Mouse (Mus musculus) MEL (cell line): Measurements from ENCODE around the gene Mrps18b. TPM values are rescaled to one million over a fixed set of nuclear protein-coding genes. Genes with fewer than 3 reads are reported as not detected.

ENCODE experiments used
- DNase-seq: peaks from one replicate; pipeline ENCODE4 v3.0.0; 2011; ENCODE audit warnings: low read depth, low spot score
- H3K27ac ChIP-seq: 2 replicates; pipeline ENCODE4 v1.5.1; 2012; ENCODE audit warnings: low read depth, mild to moderate bottlenecking, control low read depth, low read length, moderate library complexity; ENCODE audit not compliant: control insufficient read depth
- H3K27me3 ChIP-seq, 2 experiments: fragments of 150-350 bp in 1 of 2; sonication (generic) in 1 of 2; 2 replicates each; pipeline ENCODE4 v1.6.1; 2012; ENCODE audit warnings: low read length in 2 of 2, mild to moderate bottlenecking in 2 of 2, improper control_type of control experiment in 1 of 2, moderate library complexity in 1 of 2; ENCODE audit not compliant: insufficient read depth in 2 of 2, control insufficient read depth in 1 of 2
- H3K36me3 ChIP-seq, 2 experiments: 2 replicates each; pipeline ENCODE4 v1.6.1; 2012 to 2014; ENCODE audit warnings: low read length in 2 of 2, improper control_type of control experiment in 1 of 2, inconsistent platforms in 1 of 2, mild to moderate bottlenecking in 1 of 2; ENCODE audit not compliant: insufficient read depth in 2 of 2, control insufficient read depth in 1 of 2
- H3K4me1 ChIP-seq, 2 experiments: fragments of 150-350 bp in 1 of 2; sonication (generic) in 1 of 2; 2 replicates each; pipeline ENCODE4 v1.6.1; 2012; ENCODE audit warnings: low read length in 2 of 2, improper control_type of control experiment in 1 of 2, mild to moderate bottlenecking in 1 of 2; ENCODE audit not compliant: insufficient read depth in 2 of 2, control insufficient read depth in 1 of 2
- H3K4me3 ChIP-seq, 2 experiments: fragments of 150-350 bp in 1 of 2; sonication (generic) in 1 of 2; 2 replicates each; pipeline ENCODE4 v1.5.1; 2012; ENCODE audit warnings: low read depth in 2 of 2, low read length in 2 of 2, mild to moderate bottlenecking in 2 of 2, moderate library complexity in 2 of 2, control low read depth in 1 of 2, improper control_type of control experiment in 1 of 2; ENCODE audit not compliant: control insufficient read depth in 1 of 2, insufficient read depth in 1 of 2
- H3K79me2 ChIP-seq: 2 replicates; pipeline ENCODE4 v1.6.1; 2012; ENCODE audit warnings: mild to moderate bottlenecking, low read length, moderate library complexity; ENCODE audit not compliant: control insufficient read depth, poor library complexity, insufficient read depth
- H3K9ac ChIP-seq: 2 replicates; pipeline ENCODE4 v1.6.1; 2012; ENCODE audit warnings: low read depth, mild to moderate bottlenecking, control low read depth, low read length, moderate library complexity; ENCODE audit not compliant: control insufficient read depth, poor library complexity, severe bottlenecking
- H3K9me3 ChIP-seq: fragments of 150-350 bp; sonication (generic); replicated peaks from 2 replicates; pipeline ENCODE4 v1.6.1; 2012; ENCODE audit warnings: mild to moderate bottlenecking, low read length, improper control_type of control experiment, moderate library complexity; ENCODE audit not compliant: insufficient read depth
- BHLHE40 ChIP-seq: IDR thresholded peaks from 2 replicates; pipeline ENCODE4 v1.6.1; 2012; ENCODE audit warnings: low read depth, mild to moderate bottlenecking, inconsistent platforms, low read length, improper control_type of control experiment, borderline replicate concordance
- CHD1 ChIP-seq: IDR thresholded peaks from 2 replicates; pipeline ENCODE4 v1.6.1; 2012; ENCODE audit warnings: low read depth, mild to moderate bottlenecking, inconsistent platforms, low read length, improper control_type of control experiment
- CTCF ChIP-seq, 3 experiments: IDR thresholded peaks in 2 of 3; conservative IDR thresholded peaks in 1 of 3; 2 replicates each; pipeline ENCODE4 v1.5.1; 2011 to 2012; ENCODE audit warnings: low read length in 3 of 3, low read depth in 2 of 3, mild to moderate bottlenecking in 2 of 3, improper control_type of control experiment in 1 of 3, inconsistent platforms in 1 of 3, mixed read lengths in 1 of 3, moderate library complexity in 1 of 3; ENCODE audit not compliant: control insufficient read depth in 1 of 3, insufficient read depth in 1 of 3, poor library complexity in 1 of 3, severe bottlenecking in 1 of 3
- ELF1 ChIP-seq: IDR thresholded peaks from 2 replicates; pipeline ENCODE4 v1.6.1; 2014; ENCODE audit warnings: low read depth, mild to moderate bottlenecking, inconsistent platforms, low read length, improper control_type of control experiment, moderate library complexity
- ETS1 ChIP-seq: IDR thresholded peaks from 2 replicates; pipeline ENCODE4 v1.6.1; 2012; ENCODE audit warnings: low read depth, mild to moderate bottlenecking, inconsistent platforms, low read length, improper control_type of control experiment, moderate library complexity
- GATA1 ChIP-seq: IDR thresholded peaks from 2 replicates; pipeline ENCODE4 v1.6.1; 2011; ENCODE audit warnings: low read depth, low read length, improper control_type of control experiment
- HCFC1 ChIP-seq: IDR thresholded peaks from 2 replicates; pipeline ENCODE4 v1.6.1; 2012; ENCODE audit warnings: low read depth, mild to moderate bottlenecking, inconsistent platforms, low read length, improper control_type of control experiment, moderate library complexity
- JUND ChIP-seq: IDR thresholded peaks from 2 replicates; pipeline ENCODE4 v1.6.1; 2011; ENCODE audit warnings: low read depth, mild to moderate bottlenecking, improper control_type of control experiment, low read length
- KAT2A ChIP-seq: conservative IDR thresholded peaks from 2 replicates; pipeline ENCODE4 v1.6.1; 2012; ENCODE audit warnings: low read depth, low read length, improper control_type of control experiment, inconsistent platforms
- MEF2A ChIP-seq: IDR thresholded peaks from 2 replicates; pipeline ENCODE4 v1.6.1; 2014; ENCODE audit warnings: low read depth, mild to moderate bottlenecking, inconsistent platforms, low read length, improper control_type of control experiment; ENCODE audit not compliant: poor library complexity, insufficient replicate concordance, severe bottlenecking; ENCODE audit errors: extremely low read depth
- MXI1 ChIP-seq: IDR thresholded peaks from 2 replicates; pipeline ENCODE4 v1.6.1; 2011; ENCODE audit warnings: mild to moderate bottlenecking, low read depth, low read length, improper control_type of control experiment
- MYB ChIP-seq: IDR thresholded peaks from 2 replicates; pipeline ENCODE4 v1.6.1; 2011; ENCODE audit warnings: mild to moderate bottlenecking, low read depth, low read length, improper control_type of control experiment
- NELFE ChIP-seq: IDR thresholded peaks from 2 replicates; pipeline ENCODE4 v1.6.1; 2011; ENCODE audit warnings: low read depth, low read length, improper control_type of control experiment
- NRF1 ChIP-seq: IDR thresholded peaks from 2 replicates; pipeline ENCODE4 v1.6.1; 2014; ENCODE audit warnings: low read depth, mild to moderate bottlenecking, inconsistent platforms, low read length, improper control_type of control experiment, moderate library complexity; ENCODE audit not compliant: poor library complexity, insufficient read depth, severe bottlenecking
- POLR2A ChIP-seq, 2 experiments: IDR thresholded peaks; 2 replicates each; pipeline ENCODE4 v1.6.1; 2011 to 2012; ENCODE audit warnings: low read length in 2 of 2, mild to moderate bottlenecking in 2 of 2, control low read depth in 1 of 2, improper control_type of control experiment in 1 of 2, low read depth in 1 of 2, moderate library complexity in 1 of 2; ENCODE audit not compliant: control insufficient read depth in 1 of 2, insufficient read depth in 1 of 2, poor library complexity in 1 of 2
- POLR2AphosphoS5 ChIP-seq: IDR thresholded peaks from 2 replicates; pipeline ENCODE4 v1.6.1; 2012; ENCODE audit warnings: low read depth, borderline replicate concordance, mild to moderate bottlenecking, inconsistent platforms, low read length, moderate library complexity, mixed read lengths
- RAD21 ChIP-seq: IDR thresholded peaks from 2 replicates; pipeline ENCODE4 v1.6.1; 2011; ENCODE audit warnings: mild to moderate bottlenecking, low read depth, low read length, improper control_type of control experiment
- RCOR1 ChIP-seq: IDR thresholded peaks from 2 replicates; pipeline ENCODE4 v1.6.1; 2012; ENCODE audit warnings: low read depth, mild to moderate bottlenecking, inconsistent platforms, low read length, improper control_type of control experiment
- SIN3A ChIP-seq: IDR thresholded peaks from 2 replicates; pipeline ENCODE4 v1.6.1; 2012; ENCODE audit warnings: low read length, improper control_type of control experiment, inconsistent platforms
- TAL1 ChIP-seq: IDR thresholded peaks from 2 replicates; pipeline ENCODE4 v1.6.1; 2012; ENCODE audit warnings: mild to moderate bottlenecking, inconsistent platforms, low read length, moderate library complexity, mixed read lengths
- TBP ChIP-seq: IDR thresholded peaks from 2 replicates; pipeline ENCODE4 v1.8.0; 2011; ENCODE audit warnings: low read depth, low read length, improper control_type of control experiment
- UBTF ChIP-seq: IDR thresholded peaks from 2 replicates; pipeline ENCODE4 v1.6.1; 2012; ENCODE audit warnings: low read depth, mild to moderate bottlenecking, inconsistent platforms, low read length, improper control_type of control experiment, moderate library complexity, borderline replicate concordance; ENCODE audit not compliant: insufficient read depth
- USF2 ChIP-seq, 2 experiments: IDR thresholded peaks; 2 replicates each; pipeline ENCODE4 v1.6.1; 2011 to 2012; ENCODE audit warnings: improper control_type of control experiment in 2 of 2, low read length in 2 of 2, borderline replicate concordance in 1 of 2, inconsistent platforms in 1 of 2, low read depth in 1 of 2, mild to moderate bottlenecking in 1 of 2; ENCODE audit not compliant: insufficient read depth in 1 of 2
- ZC3H11A ChIP-seq: IDR thresholded peaks from 2 replicates; pipeline ENCODE4 v1.6.1; 2012; ENCODE audit warnings: low read depth, mild to moderate bottlenecking, inconsistent platforms, low read length, improper control_type of control experiment
- ZKSCAN1 ChIP-seq: IDR thresholded peaks from 2 replicates; pipeline ENCODE4 v1.6.1; 2012; ENCODE audit warnings: low read depth, mild to moderate bottlenecking, inconsistent platforms, low read length, improper control_type of control experiment, moderate library complexity
- ZMIZ1 ChIP-seq: IDR thresholded peaks from 2 replicates; pipeline ENCODE4 v1.6.1; 2012; ENCODE audit warnings: low read depth, mild to moderate bottlenecking, inconsistent platforms, low read length, improper control_type of control experiment, moderate library complexity
- ZNF384 ChIP-seq: IDR thresholded peaks from 2 replicates; pipeline ENCODE4 v1.6.1; 2012; ENCODE audit warnings: low read depth, mild to moderate bottlenecking, inconsistent platforms, low read length, improper control_type of control experiment
- polyA plus RNA-seq, 2 experiments: library from polyadenylated mRNA; stranded (reverse) in 1 of 2; unstranded in 1 of 2; fragments of >175 nt in 1 of 2; fragments of >200 nt in 1 of 2; gene quantifications; 2 replicates each; pipeline versions ENCODE4 v1.2.1 to v1.2.4; 2012; ENCODE audit warnings: low replicate concordance in 2 of 2, low read depth in 1 of 2; ENCODE audit not compliant: insufficient read length in 2 of 2, insufficient read depth in 1 of 2, missing spikeins in 1 of 2
- total RNA-seq: library from RNA; depleted of rRNA; stranded (reverse); fragments of 300-350 nt; gene quantifications from 2 replicates; pipeline ENCODE4 v1.2.3, GENCODE M21; 2012

The Mrps18b gene
- total and polyA plus RNA-seq, 3 experiments: 179 to 239 TPM; not detected in 1

DNA sequence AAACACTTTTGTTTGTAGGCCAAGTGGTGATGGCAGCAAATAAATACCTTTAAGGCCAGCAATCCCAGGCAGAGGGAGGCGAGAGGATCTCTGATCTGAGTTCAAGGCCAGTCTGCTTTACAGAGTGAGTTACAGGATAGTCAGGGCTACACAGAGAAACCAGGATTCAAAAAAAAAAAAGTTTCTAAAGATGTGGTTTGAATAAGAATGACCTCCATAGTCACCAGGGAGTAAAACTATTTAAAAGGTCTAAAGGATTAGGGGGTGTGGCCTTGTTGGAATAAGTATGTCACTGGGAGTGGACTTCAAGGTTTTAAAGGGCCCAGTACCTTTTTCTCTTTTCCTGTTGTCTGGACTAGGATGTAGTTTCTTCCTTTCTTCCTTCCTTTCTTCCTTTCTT, 23.8 kb upstream of the Mrps18b start:
- Histone ChIP-seq H3K36me3 (no peaks in the 10 kb centered on the region), H3K27me3 (no peaks in the 10 kb centered on the region), H3K9ac (no peak overlapping the region), H3K4me1 (no peaks in the 10 kb centered on the region), H3K4me3 (no peak overlapping the region), H3K79me2 (no peaks in the 10 kb centered on the region), H3K9me3 (no peaks in the 10 kb centered on the region), H3K27ac (no peak overlapping the region)
- DNase-seq: no peak
- TF ChIP-seq CTCF (IDR thresholded peaks at IDR 0.05 in 2 of 3, conservative IDR thresholded peaks at IDR 0.05 in 1 of 3; ENCODE audit: control insufficient read depth in 1 of 3, insufficient read depth in 1 of 3, low read depth in 2 of 3, low read length in 3 of 3, poor library complexity in 1 of 3, severe bottlenecking in 1 of 3) (no peak), USF2 (IDR thresholded peaks at IDR 0.05; ENCODE audit: borderline replicate concordance in 1 of 2, insufficient read depth in 1 of 2, low read depth in 1 of 2, low read length in 2 of 2) (no peak), POLR2AphosphoS5 (no peak), GATA1 (no peak), ZMIZ1 (no peak), MXI1 (no peak), ZC3H11A (no peak), MEF2A (no peak), ETS1 (no peak), ZNF384 (no peak), BHLHE40 (no peak), TAL1 (no peak), ZKSCAN1 (no peak), RCOR1 (no peak), CHD1 (no peak), SIN3A (no peak), RAD21 (no peak), POLR2A (IDR thresholded peaks at IDR 0.05; ENCODE audit: control insufficient read depth in 1 of 2, insufficient read depth in 1 of 2, low read depth in 1 of 2, low read length in 2 of 2, poor library complexity in 1 of 2) (no peak), ELF1 (no peak)

DNA sequence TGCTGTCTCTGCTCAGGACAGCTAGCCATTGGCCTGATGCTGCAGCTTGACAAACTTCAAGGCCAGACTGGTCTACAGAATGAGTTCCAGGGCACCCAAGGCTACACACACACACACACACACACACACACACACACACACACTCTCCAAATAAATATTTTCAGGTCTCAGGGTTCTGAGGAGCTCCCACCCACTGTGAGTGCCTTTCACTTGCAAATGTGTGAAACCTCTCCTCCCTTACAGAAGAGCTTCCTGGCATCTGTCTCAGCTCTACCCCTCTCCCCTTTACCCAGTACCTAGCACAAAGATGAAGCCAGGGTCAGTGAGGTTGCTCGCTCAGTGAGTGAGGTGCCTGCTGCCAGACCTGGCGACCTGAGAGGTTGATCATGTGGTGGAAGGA, 22.9 kb upstream of the Mrps18b start:
- Histone ChIP-seq H3K4me3 (no peak overlapping the region), H3K9me3 (no peaks in the 10 kb centered on the region), H3K79me2 (no peaks in the 10 kb centered on the region), H3K27me3 (no peaks in the 10 kb centered on the region), H3K9ac (no peak overlapping the region), H3K36me3 (no peaks in the 10 kb centered on the region), H3K27ac (no peak overlapping the region), H3K4me1 (no peaks in the 10 kb centered on the region)
- DNase-seq: no peak
- TF ChIP-seq TBP (no peak), RCOR1 (no peak), MYB (no peak), JUND (no peak), HCFC1 (no peak), ETS1 (no peak), UBTF (no peak), POLR2AphosphoS5 (no peak), ELF1 (no peak), MXI1 (no peak), NELFE (no peak), CHD1 (no peak), KAT2A (no peak), NRF1 (no peak), RAD21 (no peak)
